Mouse (Mus musculus) left cerebral cortex, postnatal 36 days (tissue): ENCODE data around the gene Madd. TPM values are rescaled to one million over a fixed set of nuclear protein-coding genes. Genes with fewer than 3 reads are reported as not detected.
"Not testable (repeated sequence)": the region's sequence is repeated elsewhere in the genome, so short reads cannot be mapped to it uniquely, and the experiment has no call there.

Source experiments
- DNase-seq, 2 experiments: peaks; one replicate each; pipeline ENCODE4 v3.0.0; 2021 to 2022; ENCODE audit warnings: low spot score in 2 of 2, mixed read lengths in 1 of 2
- intact Hi-C: fragments of 180-260 bp; cut with DNase I; formaldehyde crosslinking; loops from one replicate; pipeline ENCODE4 v1.15.1; 2025
- total RNA-seq, 2 experiments: library from RNA; stranded (reverse); gene quantifications; 2 replicates each; pipeline ENCODE4 v1.2.3; 2021

Gene Madd
- total RNA-seq, 2 experiments from 2014 or later, result 227 to 230 TPM

- no peak for DNase-seq
- intact Hi-C loops, result loop anchor here (5.0 kb wide), 2 partner anchors 80 to 370 kb away; no protein-coding TSS in a partner anchor
Measured at GRCm38 (mm10) chr2:91112491-91112890, 71.1 kb downstream of the Madd start.

GRCm38 (mm10) chr2:91111832-91112231 lies 71.8 kb downstream of the Madd start:
- DNase-seq, result not testable (repeated sequence)
- intact Hi-C loops, result loop anchor here (5.0 kb wide), 2 partner anchors 80 to 370 kb away; no protein-coding TSS in a partner anchor

- intact Hi-C loops, result loop anchor here (5.0 kb wide), 2 partner anchors 82 to 372 kb away; no protein-coding TSS in a partner anchor
- no peak for DNase-seq
Measured at GRCm38 (mm10) chr2:91110429-91110828, 73.2 kb downstream of the Madd start.

- intact Hi-C loops, result loop anchor here (5.0 kb wide), 2 partner anchors 82 to 372 kb away; no protein-coding TSS in a partner anchor
- DNase-seq, result no peak
Measured at GRCm38 (mm10) chr2:91109807-91110385, 73.7 kb downstream of the Madd start.

- no peak for DNase-seq
- intact Hi-C loops, result no loop called here
Measured at GRCm38 (mm10) chr2:91109241-91109640, 74.4 kb downstream of the Madd start.

GRCm38 (mm10) chr2:91108156-91108555 lies 75.5 kb downstream of the Madd start:
- intact Hi-C loops, result no loop called here
- no peak for DNase-seq

GRCm38 (mm10) chr2:91101124-91101740 lies 82.4 kb downstream of the Madd start:
- intact Hi-C loops, result loop anchor here (1.0 to 5.0 kb wide), 2 partner anchors 31 to 234 kb away; partner anchors contain the start of gene Slc39a13
- peak; percentile 86 to 87 for DNase-seq

GRCm38 (mm10) chr2:91098156-91098555 lies 85.5 kb downstream of the Madd start:
- DNase-seq, result no peak
- intact Hi-C loops, result no loop called here

- no peak for DNase-seq
- intact Hi-C loops, result no loop called here
Measured at GRCm38 (mm10) chr2:91097015-91097414, 86.6 kb downstream of the Madd start.

GRCm38 (mm10) chr2:91096524-91096923 lies 87.1 kb downstream of the Madd start:
- intact Hi-C loops, result no loop called here
- no peak for DNase-seq

GRCm38 (mm10) chr2:91090827-91091226 lies 92.8 kb downstream of the Madd start:
- no peak for DNase-seq
- intact Hi-C loops, result no loop called here

GRCm38 (mm10) chr2:91090208-91090607 lies 93.4 kb downstream of the Madd start:
- no peak for DNase-seq
- intact Hi-C loops, result no loop called here

- intact Hi-C loops, result no loop called here
- no peak for DNase-seq
Measured at GRCm38 (mm10) chr2:91088987-91089386, 94.7 kb downstream of the Madd start.

GRCm38 (mm10) chr2:91087453-91087852 lies 96.2 kb downstream of the Madd start:
- intact Hi-C loops, result no loop called here
- no peak for DNase-seq

Other genes starting within 250 kb of the Madd start
- 100 to 1,000 TPM; 145 to 163 TPM for gene Celf1, start 243.5 kb downstream of the Madd start, total RNA-seq
- gene Rapsn, start 148.2 kb downstream of the Madd start, total RNA-seq, result under 1 TPM; 0.47 to 0.54 TPM
- gene Psmc3, start 129.8 kb downstream of the Madd start, total RNA-seq, result 100 to 1,000 TPM; 206 to 234 TPM
- 10 to 100 TPM; 27.6 to 36.6 TPM for gene Slc39a13, start 113.4 kb downstream of the Madd start, total RNA-seq
- 1 to 10 TPM; 4.1 to 5.5 TPM for gene Spi1, start 101.4 kb downstream of the Madd start, total RNA-seq
- under 1 TPM; 0.41 to 0.81 TPM for gene Mybpc3, start 65.7 kb downstream of the Madd start, total RNA-seq
- gene Nr1h3, start 19.0 kb upstream of the Madd start, total RNA-seq, result 1 to 10 TPM; 3.1 to 4.2 TPM
- gene Acp2, start 19.0 kb upstream of the Madd start, total RNA-seq, result 10 to 100 TPM; 44.5 to 46.9 TPM
- 10 to 100 TPM in 1 of 2 experiments, 1 to 10 TPM in 1; 9.6 to 12.2 TPM for gene Ddb2, start 53.1 kb upstream of the Madd start, total RNA-seq
- 10 to 100 TPM; 40.8 to 43.2 TPM for gene Pacsin3, start 72.1 kb upstream of the Madd start, total RNA-seq
- 10 to 100 TPM; 66.2 to 78.1 TPM for gene Arfgap2, start 81.1 kb upstream of the Madd start, total RNA-seq